Mouse (Mus musculus) urinary bladder, postnatal 36 days (tissue): ENCODE data around the gene Gm20388.

Experiments
- DNase-seq, 2 experiments: peaks; one replicate each; pipeline ENCODE4 v3.0.0; 2022; ENCODE audit warnings: low spot score in 2 of 2, mixed read lengths in 1 of 2

Gm20388 gene

GRCm38 (mm10) chr8:123352786-123353185 lies 3442.1 kb downstream of the Gm20388 start:
- DNase-seq = peak; percentile 52 to 57

GRCm38 (mm10) chr8:123353216-123353615 lies 3442.6 kb downstream of the Gm20388 start:
- DNase-seq = no peak

- DNase-seq = peak; percentile 67 to 71
Measured at GRCm38 (mm10) chr8:123361082-123361739, 3450.6 kb downstream of the Gm20388 start.

GRCm38 (mm10) chr8:123373403-123374238 lies 3463.0 kb downstream of the Gm20388 start, which contains the start of gene Tcf25:
Gene Tcf25 (plus strand): TSS chr8:123373753.
- DNase-seq = peak; percentile 90 to 95

GRCm38 (mm10) chr8:123374239-123374578 lies 3463.6 kb downstream of the Gm20388 start:
- peak; percentile 90 to 93 for DNase-seq

GRCm38 (mm10) chr8:123375701-123376100 lies 3465.1 kb downstream of the Gm20388 start:
- no peak for DNase-seq

GRCm38 (mm10) chr8:123376106-123376505 lies 3465.5 kb downstream of the Gm20388 start:
- no peak for DNase-seq

GRCm38 (mm10) chr8:123381711-123382110 lies 3471.1 kb downstream of the Gm20388 start:
- no peak for DNase-seq

- no peak for DNase-seq
Measured at GRCm38 (mm10) chr8:123382516-123382915, 3471.9 kb downstream of the Gm20388 start.

GRCm38 (mm10) chr8:123384883-123385540 lies 3474.4 kb downstream of the Gm20388 start:
- no peak for DNase-seq

- no peak for DNase-seq
Measured at GRCm38 (mm10) chr8:123387041-123387440, 3476.4 kb downstream of the Gm20388 start.

GRCm38 (mm10) chr8:123387801-123388200 lies 3477.2 kb downstream of the Gm20388 start:
- DNase-seq = no peak

GRCm38 (mm10) chr8:123389026-123389425 lies 3478.4 kb downstream of the Gm20388 start:
- DNase-seq = no peak

GRCm38 (mm10) chr8:123398308-123398707 lies 3487.7 kb downstream of the Gm20388 start:
- no peak for DNase-seq

- no peak for DNase-seq
Measured at GRCm38 (mm10) chr8:123401936-123402335, 3491.3 kb downstream of the Gm20388 start.

GRCm38 (mm10) chr8:123402730-123403326 lies 3492.2 kb downstream of the Gm20388 start:
- DNase-seq = no peak

- DNase-seq = no peak
Measured at GRCm38 (mm10) chr8:123404521-123404920, 3493.9 kb downstream of the Gm20388 start.

- DNase-seq = peak; percentile 23 to 34
Measured at GRCm38 (mm10) chr8:123406786-123407185, 3496.1 kb downstream of the Gm20388 start, which contains the start of gene Mc1r. Gene Mc1r (plus strand): TSS chr8:123407107.

GRCm38 (mm10) chr8:123407612-123408011 lies 3497.0 kb downstream of the Gm20388 start:
- no peak for DNase-seq

GRCm38 (mm10) chr8:123408586-123409544 lies 3498.2 kb downstream of the Gm20388 start:
- DNase-seq = no peak
